Mouse (Mus musculus): Measurements from ENCODE around the gene Zkscan7. TPM values are rescaled to one million over a fixed set of nuclear protein-coding genes. Genes with fewer than 3 reads are reported as not detected.

The Zkscan7 gene
- polyA plus RNA-seq, 1 experiment from 2014 or later: 2.5 TPM

GRCm38 (mm10) chr9:122901047-122901446 is 15.6 kb downstream of the Zkscan7 start:
- ATAC-seq (ENCODE audit: insufficient read depth) (no peak), DNase-seq (no peak)
- no peaks in the 10 kb centered on the region for H3K4me1 ChIP-seq (ENCODE audit: insufficient read depth)
- H3K36me3 ChIP-seq (ENCODE audit: insufficient read depth): no peaks in the 10 kb centered on the region
- no peak overlapping the region for H3K4me3 ChIP-seq (ENCODE audit: low read depth, low read length)
- no peaks in the 10 kb centered on the region for H3K27me3 ChIP-seq (ENCODE audit: insufficient read depth, low read length)
- H3K9me3 ChIP-seq (ENCODE audit: low read depth, low read length): peaks cover under 1% of the 10 kb centered on the region; the same call in 1 of the 2 replicates
- H3K27ac ChIP-seq (ENCODE audit: low read depth): no peak overlapping the region
- no peak overlapping the region for H3K4me2 ChIP-seq
- no peak for TF ChIP-seq CTCF (IDR thresholded peaks at IDR 0.05; ENCODE audit: low read depth)
- H3K9ac ChIP-seq: no peak overlapping the region
- 89% methylated on average over 2 of the region's 2 CpGs for WGBS

- DNase-seq (peak; percentile 86), ATAC-seq (ENCODE audit: insufficient read depth) (peak; percentile 100)
- 17% methylated on average over 32 of the region's 32 CpGs for WGBS
- Histone ChIP-seq H3K36me3 (ENCODE audit: insufficient read depth) (no peaks in the 10 kb centered on the region), H3K27me3 (ENCODE audit: insufficient read depth, low read length) (no peaks in the 10 kb centered on the region), H3K4me2 (peak overlapping the region; percentile 72), H3K9ac (peak overlapping the region; percentile 72), H3K4me3 (ENCODE audit: low read depth, low read length) (peak overlapping the region; percentile 55), H3K9me3 (ENCODE audit: low read depth, low read length) (no peaks in the 10 kb centered on the region), H3K27ac (ENCODE audit: low read depth) (no peak overlapping the region), H3K4me1 (ENCODE audit: insufficient read depth) (no peaks in the 10 kb centered on the region)
- TF ChIP-seq CTCF (IDR thresholded peaks at IDR 0.05; ENCODE audit: low read depth): no peak
These were observed 17.4 kb downstream of the Zkscan7 start for GRCm38 (mm10) chr9:122902717-122903535.

- H3K4me2 ChIP-seq: peak overlapping the region; percentile 74
- DNase-seq: no peak
- peaks cover 29% of the 10 kb centered on the region for H3K36me3 ChIP-seq (ENCODE audit: insufficient read depth)
- no peaks in the 10 kb centered on the region for H3K9me3 ChIP-seq (ENCODE audit: low read depth, low read length)
- peak; percentile 36; the same call in 1 of the 2 replicates for ATAC-seq (ENCODE audit: insufficient read depth)
- H3K4me3 ChIP-seq (ENCODE audit: low read depth, low read length): peak overlapping the region; percentile 76
- no peaks in the 10 kb centered on the region for H3K27me3 ChIP-seq (ENCODE audit: insufficient read depth, low read length)
- no peak overlapping the region for H3K27ac ChIP-seq (ENCODE audit: low read depth)
- peaks cover 4% of the 10 kb centered on the region; the same call in 1 of the 2 replicates for H3K4me1 ChIP-seq (ENCODE audit: insufficient read depth)
- H3K9ac ChIP-seq: peak overlapping the region; percentile 94
- TF ChIP-seq CTCF (IDR thresholded peaks at IDR 0.05; ENCODE audit: low read depth): no peak
- WGBS: 20% methylated on average over 3 of the region's 3 CpGs
These were observed 37.0 kb downstream of the Zkscan7 start for GRCm38 (mm10) chr9:122922436-122922835.

- Histone ChIP-seq H3K27ac (ENCODE audit: low read depth) (peak within 1 kb of the TSS; percentile 77), H3K27me3 (ENCODE audit: insufficient read depth, low read length) (no peaks in the 10 kb centered on the region), H3K4me1 (ENCODE audit: insufficient read depth) (peaks cover 4% of the 10 kb centered on the region; the same call in 1 of the 2 replicates), H3K9ac (peak within 1 kb of the TSS; percentile 94), H3K4me2 (peak within 1 kb of the TSS; percentile 74), H3K9me3 (ENCODE audit: low read depth, low read length) (no peaks in the 10 kb centered on the region), H3K4me3 (ENCODE audit: low read depth, low read length) (peak within 1 kb of the TSS; percentile 76), H3K36me3 (ENCODE audit: insufficient read depth) (peaks cover 34% of the 10 kb centered on the region)
- under 1% methylated on average over 43 of the region's 43 CpGs for WGBS
- ATAC-seq (ENCODE audit: insufficient read depth) (peak; percentile 99), DNase-seq (peak; percentile 92)
- no peak for TF ChIP-seq CTCF (IDR thresholded peaks at IDR 0.05; ENCODE audit: low read depth)
These were observed 37.5 kb downstream of the Zkscan7 start, which contains the start of gene Zfp105 for GRCm38 (mm10) chr9:122922936-122923381. Zfp105 (plus strand) TSS chr9:122923072.

GRCm38 (mm10) chr9:122928915-122929314 is 43.4 kb downstream of the Zkscan7 start:
- peaks cover under 1% of the 10 kb centered on the region; the same call in 1 of the 2 replicates for H3K4me1 ChIP-seq (ENCODE audit: insufficient read depth)
- no peaks in the 10 kb centered on the region; the same call in 1 of the 2 replicates for H3K9me3 ChIP-seq (ENCODE audit: low read depth, low read length)
- H3K27me3 ChIP-seq (ENCODE audit: insufficient read depth, low read length): no peaks in the 10 kb centered on the region
- no peak overlapping the region for H3K4me2 ChIP-seq
- DNase-seq: no peak
- no peak for ATAC-seq (ENCODE audit: insufficient read depth)
- whole genome bisulfite sequencing: 89% methylated on average over 3 of the region's 3 CpGs
- H3K9ac ChIP-seq: no peak overlapping the region
- H3K27ac ChIP-seq (ENCODE audit: low read depth): no peak overlapping the region
- no peak for TF ChIP-seq CTCF (IDR thresholded peaks at IDR 0.05; ENCODE audit: low read depth)
- peaks cover 78% of the 10 kb centered on the region for H3K36me3 ChIP-seq (ENCODE audit: insufficient read depth)
- no peak overlapping the region for H3K4me3 ChIP-seq (ENCODE audit: low read depth, low read length)

Other genes with a start within 250 kb of the Zkscan7 start
- 0.09 TPM in 1 of 2 replicates, not detected in the other for gene Topaz1, start 138.3 kb upstream of the Zkscan7 start, polyA plus RNA-seq (2014; fragmentation: Nextera tagmentation; extraction: Ambion mirVana)
- gene Tcaim, start 80.1 kb upstream of the Zkscan7 start, polyA plus RNA-seq (2014; fragmentation: Nextera tagmentation; extraction: Ambion mirVana): 5.7 and 6.6 TPM in 2 replicates
- gene Gm35549, start 41.6 kb upstream of the Zkscan7 start, polyA plus RNA-seq (2014; fragmentation: Nextera tagmentation; extraction: Ambion mirVana): 0.75 and 0.78 TPM in 2 replicates
- 70.9 and 71.0 TPM in 2 replicates for gene Zfp445, start 19.7 kb upstream of the Zkscan7 start, polyA plus RNA-seq (2014; fragmentation: Nextera tagmentation; extraction: Ambion mirVana)
- gene Zfp105, start 37.4 kb downstream of the Zkscan7 start, polyA plus RNA-seq (2014; fragmentation: Nextera tagmentation; extraction: Ambion mirVana): 22.7 and 24.8 TPM in 2 replicates
- gene 1110059G10Rik, start 65.3 kb downstream of the Zkscan7 start, polyA plus RNA-seq (2014; fragmentation: Nextera tagmentation; extraction: Ambion mirVana): 30.4 and 32.8 TPM in 2 replicates
- 80.5 and 82.9 TPM in 2 replicates for gene Kif15, start 65.4 kb downstream of the Zkscan7 start, polyA plus RNA-seq (2014; fragmentation: Nextera tagmentation; extraction: Ambion mirVana)
- gene Tmem42, start 135.6 kb downstream of the Zkscan7 start, polyA plus RNA-seq (2014; fragmentation: Nextera tagmentation; extraction: Ambion mirVana): 15.4 and 16.8 TPM in 2 replicates
- gene Tgm4, start 149.0 kb downstream of the Zkscan7 start, polyA plus RNA-seq (2014; fragmentation: Nextera tagmentation; extraction: Ambion mirVana): 0.20 and 0.34 TPM in 2 replicates
- 57.4 and 59.1 TPM in 2 replicates for gene Zdhhc3, start 227.5 kb downstream of the Zkscan7 start, polyA plus RNA-seq (2014; fragmentation: Nextera tagmentation; extraction: Ambion mirVana)
- 123 and 132 TPM in 2 replicates for gene Exosc7, start 227.5 kb downstream of the Zkscan7 start, polyA plus RNA-seq (2014; fragmentation: Nextera tagmentation; extraction: Ambion mirVana)

All from lung, embryonic 14.5 days (tissue).